Mouse (Mus musculus): ENCODE data around the gene Clptm1.

DNA sequence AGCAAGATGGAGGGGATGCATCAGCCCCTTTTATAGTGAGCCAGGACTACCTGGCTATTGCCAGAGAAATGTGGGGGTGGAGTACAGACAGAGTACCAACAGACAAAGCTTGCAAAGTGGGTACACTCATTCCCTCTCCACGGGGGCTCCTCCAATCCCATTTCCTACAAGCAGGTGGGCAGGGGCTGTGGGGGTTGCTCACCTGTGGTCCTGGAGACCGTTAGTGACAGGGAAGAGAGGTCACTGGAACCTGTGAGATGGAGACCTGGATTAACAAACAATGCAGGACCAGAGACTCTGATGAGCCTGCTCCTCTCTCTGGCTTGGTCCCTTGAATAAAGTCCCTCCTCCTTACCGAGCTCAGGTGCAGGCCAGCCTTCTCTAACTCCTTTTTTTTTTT is 37.1 kb downstream of the Clptm1 start:
- TF ChIP-seq CTCF (IDR thresholded peaks at IDR 0.05; ENCODE audit: low read depth), result no peak
- no peak for TF ChIP-seq EP300 (IDR thresholded peaks at IDR 0.05; ENCODE audit: low read depth)
